Mouse (Mus musculus) neural tube, embryonic 12.5 days (tissue): ENCODE data around the gene Tmtc4. TPM values are rescaled to one million over a fixed set of nuclear protein-coding genes. Genes with fewer than 3 reads are reported as not detected.

Source experiments
- ATAC-seq: fragments of 200-750 bp; cut with Nextera tagmentation; 2 replicates; pipeline ENCODE4 v1.8.0; 2017; ENCODE audit warnings: low read depth, mild to moderate bottlenecking, moderate TSS enrichment, moderate library complexity; ENCODE audit not compliant: low FRiP score
- H3K27ac ChIP-seq: fragments of 300-500 bp; sonication (generic); 2 replicates; pipeline ENCODE4 v1.5.1; 2016
- H3K27me3 ChIP-seq: fragments of 300-500 bp; sonication (generic); replicated peaks from 2 replicates; pipeline ENCODE4 v1.6.1; 2016; ENCODE audit warnings: mild to moderate bottlenecking
- H3K36me3 ChIP-seq: fragments of 300-500 bp; sonication (generic); 2 replicates; pipeline ENCODE4 v1.6.1; 2016; ENCODE audit warnings: mild to moderate bottlenecking
- H3K4me1 ChIP-seq: fragments of 300-500 bp; sonication (generic); 2 replicates; pipeline ENCODE4 v1.6.1; 2016
- H3K4me2 ChIP-seq: fragments of 300-500 bp; sonication (generic); replicated peaks from 2 replicates; pipeline ENCODE4 v1.6.1; 2016; ENCODE audit warnings: mild to moderate bottlenecking
- H3K4me3 ChIP-seq: fragments of 300-500 bp; sonication (generic); 2 replicates; pipeline ENCODE4 v1.5.1; 2016
- H3K9ac ChIP-seq: fragments of 300-500 bp; sonication (generic); 2 replicates; pipeline ENCODE4 v1.6.1; 2016; ENCODE audit warnings: mild to moderate bottlenecking
- H3K9me3 ChIP-seq: fragments of 300-500 bp; sonication (generic); 2 replicates; pipeline ENCODE4 v1.6.1; 2016; ENCODE audit warnings: mild to moderate bottlenecking
- WGBS: fragments of 180-500 bp; shearing (Covaris S2); methylation state at CpG from one replicate; pipeline ENCODE4 v1.1.7; 2016; 5-methylcytosine and 5-hydroxymethylcytosine counted together
- polyA plus RNA-seq: library from polyadenylated mRNA; unstranded; fragments of >200 nt; fragmentation: Nextera tagmentation; extraction: Ambion mirVana; gene quantifications from 2 replicates; pipeline ENCODE4 v1.2.1, GENCODE M21; 2016

The Tmtc4 gene
- polyA plus RNA-seq, 1 experiment from 2014 or later: 58.7 TPM

- H3K27ac ChIP-seq: no peak overlapping the region
- no peaks in the 10 kb centered on the region for H3K27me3 ChIP-seq
- ATAC-seq: peak; percentile 65
- H3K4me3 ChIP-seq: no peak overlapping the region
- no peak overlapping the region for H3K9ac ChIP-seq
- no peaks in the 10 kb centered on the region for H3K9me3 ChIP-seq
- H3K36me3 ChIP-seq: peaks cover 10% of the 10 kb centered on the region; the same call in 1 of the 2 replicates
- WGBS: 32% methylated on average over 1 of the region's 1 CpGs
- no peak overlapping the region for H3K4me2 ChIP-seq
- no peaks in the 10 kb centered on the region for H3K4me1 ChIP-seq
Observed at GRCm38 (mm10) chr14:122953331-122953730, 30.5 kb downstream of the Tmtc4 start.

- no peak for ATAC-seq
- Histone ChIP-seq H3K36me3 (peaks cover 14% of the 10 kb centered on the region), H3K4me2 (no peak overlapping the region), H3K9me3 (no peaks in the 10 kb centered on the region), H3K27me3 (no peaks in the 10 kb centered on the region), H3K27ac (no peak overlapping the region), H3K4me3 (no peak overlapping the region), H3K4me1 (no peaks in the 10 kb centered on the region), H3K9ac (no peak overlapping the region)
- WGBS: 87% methylated on average over 1 of the region's 1 CpGs
Observed at GRCm38 (mm10) chr14:122952556-122952955, 31.3 kb downstream of the Tmtc4 start.

- Histone ChIP-seq H3K4me3 (no peak overlapping the region), H3K27me3 (no peaks in the 10 kb centered on the region), H3K36me3 (peaks cover 20% of the 10 kb centered on the region), H3K4me1 (no peaks in the 10 kb centered on the region), H3K9ac (no peak overlapping the region), H3K27ac (no peak overlapping the region), H3K9me3 (no peaks in the 10 kb centered on the region), H3K4me2 (no peak overlapping the region)
- no peak for ATAC-seq
- WGBS: 87% methylated on average over 6 of the region's 6 CpGs
Observed at GRCm38 (mm10) chr14:122951676-122952445, 32.0 kb downstream of the Tmtc4 start.

- Histone ChIP-seq H3K27ac (no peak overlapping the region), H3K9ac (no peak overlapping the region), H3K27me3 (no peaks in the 10 kb centered on the region), H3K4me1 (no peaks in the 10 kb centered on the region), H3K4me2 (no peak overlapping the region), H3K9me3 (no peaks in the 10 kb centered on the region), H3K36me3 (peaks cover 25% of the 10 kb centered on the region), H3K4me3 (no peak overlapping the region)
- ATAC-seq: no peak
- 91% methylated on average over 1 of the region's 1 CpGs for WGBS
Observed at GRCm38 (mm10) chr14:122950915-122951314, 32.9 kb downstream of the Tmtc4 start.

- Histone ChIP-seq H3K4me3 (no peak overlapping the region), H3K27ac (no peak overlapping the region), H3K9ac (no peak overlapping the region), H3K9me3 (no peaks in the 10 kb centered on the region), H3K36me3 (peaks cover 38% of the 10 kb centered on the region), H3K4me1 (peaks cover 5% of the 10 kb centered on the region; the same call in 1 of the 2 replicates), H3K27me3 (no peaks in the 10 kb centered on the region), H3K4me2 (no peak overlapping the region)
- no peak for ATAC-seq
- 79% methylated on average over 3 of the region's 3 CpGs for WGBS
Observed at GRCm38 (mm10) chr14:122943475-122943853, 40.4 kb downstream of the Tmtc4 start.

- H3K27me3 ChIP-seq: no peaks in the 10 kb centered on the region
- 41% methylated on average over 4 of the region's 4 CpGs for WGBS
- no peak overlapping the region for H3K9ac ChIP-seq
- peak; percentile 68; the same call in 1 of the 2 replicates for ATAC-seq
- H3K27ac ChIP-seq: no peak overlapping the region
- peaks cover 5% of the 10 kb centered on the region; the same call in 1 of the 2 replicates for H3K4me1 ChIP-seq
- H3K36me3 ChIP-seq: peaks cover 37% of the 10 kb centered on the region
- H3K9me3 ChIP-seq: no peaks in the 10 kb centered on the region
- H3K4me3 ChIP-seq: no peak overlapping the region
- no peak overlapping the region for H3K4me2 ChIP-seq
Observed at GRCm38 (mm10) chr14:122942757-122943474, 40.9 kb downstream of the Tmtc4 start.

GRCm38 (mm10) chr14:122936460-122936859 lies 47.4 kb downstream of the Tmtc4 start:
- Histone ChIP-seq H3K27ac (no peak overlapping the region), H3K4me3 (no peak overlapping the region), H3K9ac (no peak overlapping the region), H3K27me3 (no peaks in the 10 kb centered on the region), H3K9me3 (no peaks in the 10 kb centered on the region), H3K4me2 (no peak overlapping the region), H3K4me1 (no peaks in the 10 kb centered on the region), H3K36me3 (peaks cover 31% of the 10 kb centered on the region)
- no peak for ATAC-seq
- 88% methylated on average over 1 of the region's 1 CpGs for WGBS

GRCm38 (mm10) chr14:122920011-122920410 lies 63.8 kb downstream of the Tmtc4 start:
- Histone ChIP-seq H3K4me3 (no peak overlapping the region), H3K9ac (no peak overlapping the region), H3K4me1 (no peaks in the 10 kb centered on the region), H3K4me2 (no peak overlapping the region), H3K36me3 (peaks cover 11% of the 10 kb centered on the region; the same call in 1 of the 2 replicates), H3K27ac (no peak overlapping the region), H3K27me3 (no peaks in the 10 kb centered on the region), H3K9me3 (no peaks in the 10 kb centered on the region)
- ATAC-seq: no peak
- 74% methylated on average over 5 of the region's 5 CpGs for WGBS

GRCm38 (mm10) chr14:122917676-122918075 lies 66.2 kb downstream of the Tmtc4 start:
- 94% methylated on average over 1 of the region's 1 CpGs for WGBS
- Histone ChIP-seq H3K4me1 (peaks cover 4% of the 10 kb centered on the region), H3K27me3 (peaks cover 8% of the 10 kb centered on the region), H3K27ac (no peak overlapping the region), H3K4me2 (no peak overlapping the region), H3K9me3 (no peaks in the 10 kb centered on the region), H3K9ac (no peak overlapping the region), H3K36me3 (peaks cover 11% of the 10 kb centered on the region; the same call in 1 of the 2 replicates), H3K4me3 (no peak overlapping the region)
- no peak for ATAC-seq

GRCm38 (mm10) chr14:122913657-122914056 lies 70.2 kb downstream of the Tmtc4 start, which contains the start of gene Ggact:
Gene Ggact, minus strand, starts transcription at chr14:122913757.
- H3K36me3 ChIP-seq: no peaks in the 10 kb centered on the region
- H3K4me2 ChIP-seq: peak within 1 kb of the TSS; percentile 98
- peak within 1 kb of the TSS; percentile 64 for H3K9ac ChIP-seq
- WGBS: 83% methylated on average over 6 of the region's 6 CpGs
- no peak within 1 kb of the TSS for H3K27ac ChIP-seq
- no peak for ATAC-seq
- H3K9me3 ChIP-seq: peaks cover 2% of the 10 kb centered on the region; the same call in 1 of the 2 replicates
- peak within 1 kb of the TSS; percentile 61 for H3K4me3 ChIP-seq
- H3K4me1 ChIP-seq: peaks cover 4% of the 10 kb centered on the region
- peaks cover 11% of the 10 kb centered on the region for H3K27me3 ChIP-seq

GRCm38 (mm10) chr14:122912812-122913498 lies 70.9 kb downstream of the Tmtc4 start:
- H3K4me2 ChIP-seq: peak overlapping the region; percentile 98
- H3K27ac ChIP-seq: no peak overlapping the region
- peak overlapping the region; percentile 64 for H3K9ac ChIP-seq
- peaks cover 11% of the 10 kb centered on the region for H3K27me3 ChIP-seq
- ATAC-seq: peak; percentile 84
- H3K36me3 ChIP-seq: no peaks in the 10 kb centered on the region
- WGBS: under 1% methylated on average over 58 of the region's 58 CpGs
- H3K9me3 ChIP-seq: peaks cover 7% of the 10 kb centered on the region; the same call in 1 of the 2 replicates
- peaks cover 4% of the 10 kb centered on the region for H3K4me1 ChIP-seq
- peak overlapping the region; percentile 61 for H3K4me3 ChIP-seq

- no peak for ATAC-seq
- Histone ChIP-seq H3K9ac (no peak overlapping the region), H3K9me3 (peaks cover 7% of the 10 kb centered on the region; the same call in 1 of the 2 replicates), H3K4me2 (peak overlapping the region; percentile 98; the same call in 1 of the 2 replicates), H3K27ac (no peak overlapping the region), H3K36me3 (no peaks in the 10 kb centered on the region), H3K4me1 (peaks cover 4% of the 10 kb centered on the region), H3K27me3 (peaks cover 11% of the 10 kb centered on the region), H3K4me3 (no peak overlapping the region)
- WGBS: 59% methylated on average over 1 of the region's 1 CpGs
Observed at GRCm38 (mm10) chr14:122912137-122912536, 71.7 kb downstream of the Tmtc4 start.
